Mouse (Mus musculus) embryonic facial prominence, embryonic 10.5 days (tissue): ENCODE measurements around the gene Col6a4. TPM values are rescaled to one million over a fixed set of nuclear protein-coding genes. Genes with fewer than 3 reads are reported as not detected.

ENCODE experiments used
- DNase-seq: peaks from one replicate; pipeline ENCODE4 v3.0.0-alpha.2; 2017; ENCODE audit warnings: low spot score
- H3K27ac ChIP-seq: fragments of 300-500 bp; sonication (generic); replicated peaks from 2 replicates; pipeline ENCODE4 v1.5.1; 2016; ENCODE audit warnings: mild to moderate bottlenecking
- H3K27me3 ChIP-seq: fragments of 300-500 bp; sonication (generic); replicated peaks from 2 replicates; pipeline ENCODE4 v1.6.1; 2016; ENCODE audit warnings: low read depth, mild to moderate bottlenecking; ENCODE audit not compliant: poor library complexity, severe bottlenecking
- H3K36me3 ChIP-seq: fragments of 300-500 bp; sonication (generic); replicated peaks from 2 replicates; pipeline ENCODE4 v1.6.1; 2016; ENCODE audit warnings: mild to moderate bottlenecking, moderate library complexity
- H3K4me1 ChIP-seq: fragments of 300-500 bp; sonication (generic); 2 replicates; pipeline ENCODE4 v1.6.1; 2016
- H3K4me3 ChIP-seq: fragments of 300-500 bp; sonication (generic); 2 replicates; pipeline ENCODE4 v1.5.1; 2016; ENCODE audit warnings: mild to moderate bottlenecking, moderate library complexity
- H3K9me3 ChIP-seq: fragments of 300-500 bp; sonication (generic); 2 replicates; pipeline ENCODE4 v1.6.1; 2016; ENCODE audit warnings: mild to moderate bottlenecking
- WGBS: fragments of 180-500 bp; shearing (Covaris S2); methylation state at CpG from one replicate; pipeline ENCODE4 v1.1.7; 2016; 5-methylcytosine and 5-hydroxymethylcytosine counted together
- polyA plus RNA-seq: library from polyadenylated mRNA; unstranded; fragments of >200 nt; fragmentation: Nextera tagmentation; extraction: Ambion mirVana; gene quantifications from 2 replicates; pipeline ENCODE4 v1.2.1, GENCODE M21; 2016

The Col6a4 gene
- 0.09 and 0.25 TPM in 2 replicates for polyA plus RNA-seq

DNA sequence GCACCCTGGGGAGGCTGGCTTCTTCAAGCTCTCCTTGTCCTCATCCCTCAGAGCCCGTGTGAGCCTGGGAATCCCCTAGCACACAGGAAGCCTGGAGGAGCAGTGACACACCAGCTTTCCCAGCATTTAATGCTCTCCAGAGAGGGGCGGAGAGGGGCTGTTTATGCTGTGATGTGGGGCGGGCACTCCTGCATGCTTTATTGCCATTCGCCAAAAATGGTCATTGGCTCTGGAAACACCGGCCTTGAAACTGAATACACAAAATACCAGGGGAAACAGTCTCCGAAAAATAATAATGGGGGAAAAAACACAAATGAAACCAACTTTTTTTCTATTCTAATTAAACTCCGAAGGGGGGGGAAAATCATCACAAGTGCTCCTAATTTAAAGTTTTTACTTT lies at the start of gene Col6a4:
TSS of gene Col6a4 (minus strand) at position 101 of the 400 bp plus-strand sequence.
- H3K4me1 ChIP-seq, result peaks cover 8% of the 10 kb centered on the region; the same call in 1 of the 2 replicates
- no peaks in the 10 kb centered on the region for H3K9me3 ChIP-seq
- DNase-seq, result no peak
- WGBS, result 65% methylated on average over 7 of the region's 7 CpGs
- no peak within 1 kb of the TSS for H3K4me3 ChIP-seq
- no peak within 1 kb of the TSS for H3K27ac ChIP-seq
- no peaks in the 10 kb centered on the region for H3K36me3 ChIP-seq
- H3K27me3 ChIP-seq, result no peaks in the 10 kb centered on the region

DNA sequence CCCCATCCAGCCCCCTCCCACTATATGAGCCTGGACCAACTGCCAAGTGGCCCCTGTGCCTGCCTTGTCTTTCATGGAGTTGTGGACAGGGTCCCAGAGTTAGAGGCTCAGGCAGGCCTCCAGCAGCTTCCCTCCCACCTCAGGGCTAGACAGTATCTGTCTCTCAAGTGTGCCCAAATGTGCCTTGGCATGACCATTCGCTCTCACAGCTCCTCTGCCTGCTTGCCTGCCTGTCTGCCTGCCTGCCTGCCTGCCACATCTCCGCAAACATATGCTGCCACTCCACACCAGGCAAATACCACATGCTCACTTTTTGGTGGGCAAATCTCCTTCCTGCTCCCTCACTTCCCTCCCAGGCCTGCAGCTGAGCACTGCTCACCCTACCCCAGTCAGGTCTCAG lies 49.0 kb upstream of the Col6a4 start:
- Histone ChIP-seq H3K27ac (no peak overlapping the region), H3K9me3 (no peaks in the 10 kb centered on the region), H3K27me3 (peaks cover 48% of the 10 kb centered on the region), H3K4me1 (peaks cover 37% of the 10 kb centered on the region), H3K4me3 (no peak overlapping the region), H3K36me3 (no peaks in the 10 kb centered on the region)
- DNase-seq, result no peak
- WGBS, result 86% methylated on average over 2 of the region's 2 CpGs

DNA sequence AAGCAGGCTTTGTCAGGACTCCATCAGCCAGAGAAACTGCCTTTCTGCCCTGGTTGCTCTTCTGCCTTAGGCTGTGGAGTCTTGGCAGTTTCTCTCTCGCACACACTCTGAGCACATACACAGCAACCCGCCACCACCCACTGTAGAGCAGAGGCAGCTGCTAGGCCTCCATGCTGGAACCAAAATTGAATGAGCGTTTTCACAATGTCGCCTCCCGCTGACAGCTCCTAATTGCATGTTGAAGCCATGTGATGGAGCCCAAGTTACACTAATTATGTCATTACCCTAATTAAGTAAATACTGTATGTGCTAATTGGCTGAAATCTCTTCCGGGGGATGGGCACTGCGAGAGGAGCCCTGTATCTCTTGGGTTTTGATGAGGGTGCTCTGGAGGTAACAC lies 47.6 kb upstream of the Col6a4 start:
- Histone ChIP-seq H3K4me1 (peaks cover 46% of the 10 kb centered on the region), H3K9me3 (no peaks in the 10 kb centered on the region), H3K4me3 (no peak overlapping the region), H3K36me3 (no peaks in the 10 kb centered on the region), H3K27me3 (peaks cover 34% of the 10 kb centered on the region), H3K27ac (no peak overlapping the region)
- DNase-seq, result no peak
- 76% methylated on average over 7 of the region's 7 CpGs for WGBS

- H3K27ac ChIP-seq, result no peak overlapping the region
- WGBS, result 83% methylated on average over 12 of the region's 12 CpGs
- H3K27me3 ChIP-seq, result peaks cover 12% of the 10 kb centered on the region
- DNase-seq, result no peak
- H3K4me3 ChIP-seq, result no peak overlapping the region
- H3K4me1 ChIP-seq, result peaks cover 37% of the 10 kb centered on the region
- no peaks in the 10 kb centered on the region for H3K36me3 ChIP-seq
- no peaks in the 10 kb centered on the region for H3K9me3 ChIP-seq
Observed at GRCm38 (mm10) chr9:106141955-106142354, 45.4 kb upstream of the Col6a4 start.

- H3K36me3 ChIP-seq, result no peaks in the 10 kb centered on the region
- 40% methylated on average over 10 of the region's 10 CpGs for WGBS
- no peaks in the 10 kb centered on the region for H3K27me3 ChIP-seq
- peak overlapping the region; percentile 2; the same call in 1 of the 2 replicates for H3K27ac ChIP-seq
- H3K4me1 ChIP-seq, result peaks cover 37% of the 10 kb centered on the region
- H3K9me3 ChIP-seq, result no peaks in the 10 kb centered on the region
- no peak overlapping the region for H3K4me3 ChIP-seq
- DNase-seq, result no peak
Observed at GRCm38 (mm10) chr9:106139763-106140162, 43.2 kb upstream of the Col6a4 start.

GRCm38 (mm10) chr9:106137671-106138216 lies 41.2 kb upstream of the Col6a4 start:
- 28% methylated on average over 10 of the region's 10 CpGs for WGBS
- H3K4me3 ChIP-seq, result no peak overlapping the region
- no peak overlapping the region for H3K27ac ChIP-seq
- H3K4me1 ChIP-seq, result peaks cover 37% of the 10 kb centered on the region
- no peaks in the 10 kb centered on the region for H3K27me3 ChIP-seq
- no peaks in the 10 kb centered on the region for H3K9me3 ChIP-seq
- peak; percentile 32 for DNase-seq
- no peaks in the 10 kb centered on the region for H3K36me3 ChIP-seq

GRCm38 (mm10) chr9:106130250-106130649 lies 33.7 kb upstream of the Col6a4 start:
- 76% methylated on average over 7 of the region's 7 CpGs for WGBS
- Histone ChIP-seq H3K27me3 (no peaks in the 10 kb centered on the region), H3K36me3 (no peaks in the 10 kb centered on the region), H3K4me3 (no peak overlapping the region), H3K4me1 (peaks cover 26% of the 10 kb centered on the region), H3K27ac (no peak overlapping the region), H3K9me3 (no peaks in the 10 kb centered on the region)
- DNase-seq, result no peak

- 82% methylated on average over 2 of the region's 2 CpGs for WGBS
- no peak for DNase-seq
- peaks cover 26% of the 10 kb centered on the region for H3K4me1 ChIP-seq
Observed at GRCm38 (mm10) chr9:106129072-106129471, 32.5 kb upstream of the Col6a4 start.

GRCm38 (mm10) chr9:106126786-106127251 lies 30.2 kb upstream of the Col6a4 start:
- no peaks in the 10 kb centered on the region for H3K9me3 ChIP-seq
- H3K27me3 ChIP-seq, result no peaks in the 10 kb centered on the region
- H3K4me3 ChIP-seq, result no peak overlapping the region
- H3K4me1 ChIP-seq, result peaks cover 30% of the 10 kb centered on the region
- peak overlapping the region; percentile 83 for H3K27ac ChIP-seq
- no peaks in the 10 kb centered on the region for H3K36me3 ChIP-seq
- peak; percentile 74 for DNase-seq
- WGBS, result 28% methylated on average over 2 of the region's 2 CpGs

More at GRCm38 (mm10) chr9:106129072-106129471, 32.5 kb upstream of the Col6a4 start:
- Histone ChIP-seq H3K36me3 (no peaks in the 10 kb centered on the region), H3K27ac (0 out of 2 replicates have a peak overlapping the region, but pooled peaks have one; percentile 22), H3K9me3 (no peaks in the 10 kb centered on the region), H3K4me3 (no peak overlapping the region), H3K27me3 (no peaks in the 10 kb centered on the region)

- H3K4me3 ChIP-seq, result no peak overlapping the region
- H3K27ac ChIP-seq, result no peak overlapping the region
- no peaks in the 10 kb centered on the region for H3K27me3 ChIP-seq
- H3K4me1 ChIP-seq, result peaks cover 29% of the 10 kb centered on the region
- 49% methylated on average over 4 of the region's 4 CpGs for WGBS
- no peaks in the 10 kb centered on the region for H3K36me3 ChIP-seq
- peak; percentile 41 for DNase-seq
- H3K9me3 ChIP-seq, result no peaks in the 10 kb centered on the region
Observed at GRCm38 (mm10) chr9:106123599-106123998, 27.0 kb upstream of the Col6a4 start.

DNA sequence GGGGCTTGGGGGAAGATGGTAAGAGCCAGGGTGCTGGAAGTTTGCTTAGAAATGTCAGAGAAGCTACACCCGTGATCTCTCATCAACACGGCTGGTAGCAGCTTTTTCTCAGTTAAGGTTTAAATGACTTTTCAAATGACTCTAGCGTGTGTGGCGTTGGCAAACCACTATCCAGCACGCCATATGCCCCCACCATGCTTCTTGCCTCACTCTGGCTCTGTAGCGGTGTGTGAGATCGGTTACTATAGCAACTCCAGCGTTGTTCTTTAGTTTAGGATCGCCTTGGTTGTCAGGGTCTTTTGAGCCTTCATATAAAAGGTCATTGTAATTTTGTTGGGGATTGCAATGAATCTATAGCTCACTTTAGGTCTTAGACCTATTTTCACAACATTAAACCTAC lies 22.5 kb upstream of the Col6a4 start:
- H3K27ac ChIP-seq, result no peak overlapping the region
- DNase-seq, result no peak

GRCm38 (mm10) chr9:106115801-106116424 lies 19.3 kb upstream of the Col6a4 start:
- 37% methylated on average over 13 of the region's 13 CpGs for WGBS
- Histone ChIP-seq H3K9me3 (no peaks in the 10 kb centered on the region; the same call in 1 of the 2 replicates), H3K4me1 (peaks cover 22% of the 10 kb centered on the region), H3K36me3 (no peaks in the 10 kb centered on the region), H3K27me3 (no peaks in the 10 kb centered on the region), H3K4me3 (peak overlapping the region; percentile 34; the same call in 1 of the 2 replicates), H3K27ac (peak overlapping the region; percentile 60)
- peak; percentile 54 for DNase-seq

More for the DNA sequence above, 22.5 kb upstream of the Col6a4 start:
- H3K36me3 ChIP-seq, result no peaks in the 10 kb centered on the region
- no peak overlapping the region for H3K4me3 ChIP-seq
- no peaks in the 10 kb centered on the region for H3K27me3 ChIP-seq
- WGBS, result 80% methylated on average over 9 of the region's 9 CpGs
- H3K9me3 ChIP-seq, result no peaks in the 10 kb centered on the region
- H3K4me1 ChIP-seq, result peaks cover 22% of the 10 kb centered on the region
